Mouse (Mus musculus) lung, postnatal 14 days (tissue): ENCODE results near the gene Fsip1.
"Not testable (repeated sequence)": the region's sequence is repeated elsewhere in the genome, so short reads cannot be mapped to it uniquely, and the experiment has no call there.

ENCODE experiments used
- DNase-seq: peaks from one replicate; pipeline ENCODE4 v3.0.0; 2021

The Fsip1 gene

DNA sequence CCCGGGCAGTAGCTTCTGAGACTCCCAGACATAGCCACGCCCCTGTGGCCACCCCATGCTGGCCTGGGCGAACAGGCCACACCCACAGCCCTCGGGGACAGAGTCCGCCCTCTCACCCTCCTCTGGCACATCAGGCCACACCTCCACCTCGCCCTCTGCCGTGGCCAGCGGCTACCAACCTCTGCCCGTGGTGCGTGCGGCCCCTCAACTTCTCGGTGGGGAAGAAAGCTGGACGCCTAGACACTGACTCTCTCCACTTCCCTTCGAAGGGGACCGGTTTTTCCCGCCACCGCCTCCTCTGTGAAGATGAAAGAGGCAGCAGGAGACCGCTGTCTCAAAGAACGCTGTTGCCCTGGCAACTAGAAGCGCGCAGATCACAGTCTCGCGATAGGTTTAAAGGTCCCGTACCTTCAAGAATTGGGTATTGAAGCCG lies at the start of gene Fsip1:
Gene Fsip1 (minus strand): TSS at position 346 of the 433 bp plus-strand sequence.
- DNase-seq, result peak; percentile 71

DNA sequence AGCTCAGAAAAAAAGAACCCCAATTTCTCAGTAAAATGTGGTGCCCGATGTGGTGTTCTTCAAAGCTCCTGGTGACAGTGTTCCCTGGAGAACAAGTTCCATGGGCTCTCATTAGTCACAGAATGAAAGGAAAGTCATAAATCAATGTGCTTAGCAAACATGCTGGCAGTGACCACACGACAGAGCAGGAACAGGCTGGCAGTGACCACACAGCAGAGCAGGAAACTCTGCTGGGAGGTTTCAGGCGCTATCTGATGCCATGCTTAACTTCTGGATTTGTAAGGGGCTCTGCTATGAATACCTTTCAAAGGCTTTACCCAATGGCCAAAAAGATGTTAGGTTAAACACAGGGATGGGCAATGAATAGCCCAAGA lies 49.7 kb upstream of the Fsip1 start:
- no peak for DNase-seq

DNA sequence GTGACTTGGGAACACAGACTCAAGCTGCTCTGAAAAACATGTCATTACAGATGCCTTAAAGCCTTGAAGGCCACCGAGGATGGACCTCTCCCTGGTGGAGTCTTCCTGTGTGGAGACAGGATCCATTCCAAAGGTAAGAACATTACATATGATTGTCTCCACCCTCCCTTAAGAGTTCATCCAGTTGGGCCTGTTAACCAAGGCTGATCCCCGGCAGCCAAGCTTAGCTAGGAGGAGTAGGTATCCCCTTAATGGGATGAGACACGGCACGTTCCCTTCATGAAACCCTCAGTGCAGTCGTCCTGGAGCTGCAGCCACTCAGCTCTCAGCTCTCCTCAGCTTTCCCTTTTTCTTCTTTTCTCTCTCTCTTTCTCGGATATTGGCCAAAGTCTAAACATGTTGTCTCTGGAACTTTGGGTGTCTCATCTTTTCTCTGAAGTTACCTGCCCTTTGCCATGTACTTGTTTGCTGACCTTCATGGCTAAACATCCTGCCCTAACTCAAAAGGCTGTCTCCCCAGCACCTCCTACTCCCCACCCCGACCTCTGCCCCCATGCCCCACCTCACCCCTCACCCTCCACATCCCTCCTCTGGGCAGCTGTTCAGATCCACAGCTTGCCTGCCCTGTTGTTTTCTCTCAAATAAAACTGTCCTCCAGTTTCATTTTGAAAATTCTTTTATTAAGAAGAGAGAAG lies 49.2 kb upstream of the Fsip1 start:
- no peak for DNase-seq

DNA sequence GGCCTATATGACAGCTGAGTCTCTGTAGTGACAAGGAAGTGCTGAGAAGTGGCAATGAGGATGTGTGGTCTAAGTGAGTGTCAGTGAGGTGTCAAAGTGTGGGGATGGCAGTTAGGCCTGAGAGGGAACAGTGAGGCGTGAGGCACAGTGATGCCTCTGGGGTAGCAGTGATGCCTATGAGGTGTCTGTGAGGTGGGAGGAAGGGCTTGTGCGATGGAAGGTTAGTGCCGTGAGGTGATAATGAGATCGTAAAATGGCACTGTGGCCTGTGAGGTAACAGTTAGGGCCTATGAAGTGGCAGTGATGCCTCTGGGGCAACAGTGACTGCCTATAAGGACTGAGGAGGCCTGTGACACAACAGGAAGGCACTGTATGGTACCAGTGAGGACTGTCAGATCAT lies 46.7 kb upstream of the Fsip1 start:
- DNase-seq, result no peak

DNA sequence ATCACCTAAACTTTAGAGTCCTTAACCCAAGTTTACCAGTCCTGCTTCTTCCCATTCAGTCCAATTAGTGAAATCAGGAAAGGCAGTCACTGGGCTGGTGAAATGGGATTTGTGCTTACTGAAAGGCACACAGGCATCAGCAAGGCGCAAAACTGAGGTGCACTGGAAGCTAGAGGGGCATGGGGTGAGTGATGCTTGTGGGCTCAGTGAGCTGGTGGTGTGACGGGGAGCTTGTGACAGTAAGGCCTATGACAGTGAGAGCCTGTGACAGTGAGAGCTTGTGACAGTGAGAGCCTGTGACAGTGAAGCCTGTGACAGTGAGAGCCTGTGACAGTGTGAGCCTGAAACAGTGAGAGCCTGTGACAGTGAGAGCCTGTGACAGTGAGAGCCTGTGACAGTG lies 44.9 kb upstream of the Fsip1 start:
- no peak for DNase-seq

DNA sequence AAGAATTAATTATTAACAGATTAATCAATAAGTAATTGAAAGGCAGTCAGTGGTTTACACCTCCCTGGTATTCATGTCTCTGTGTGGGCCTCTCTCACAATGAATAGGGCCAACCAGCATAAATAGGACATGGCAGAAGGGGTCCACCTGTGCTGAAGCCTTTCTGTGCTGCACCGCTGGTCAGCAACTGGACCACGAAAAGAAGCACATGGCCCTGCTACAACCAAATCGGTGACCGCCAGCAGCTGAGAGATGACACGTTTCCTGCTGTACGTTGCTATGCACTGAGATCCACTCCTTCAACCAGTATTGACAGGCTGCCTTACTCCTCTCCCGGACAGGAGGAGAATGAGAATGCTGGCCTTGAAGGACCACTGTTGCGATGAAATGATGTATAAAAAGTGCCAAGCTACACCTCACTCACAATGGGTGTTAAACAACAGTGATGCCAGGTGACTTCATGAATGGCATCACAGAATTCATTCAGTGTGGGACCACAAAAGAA lies 44.3 kb upstream of the Fsip1 start:
- no peak for DNase-seq

DNA sequence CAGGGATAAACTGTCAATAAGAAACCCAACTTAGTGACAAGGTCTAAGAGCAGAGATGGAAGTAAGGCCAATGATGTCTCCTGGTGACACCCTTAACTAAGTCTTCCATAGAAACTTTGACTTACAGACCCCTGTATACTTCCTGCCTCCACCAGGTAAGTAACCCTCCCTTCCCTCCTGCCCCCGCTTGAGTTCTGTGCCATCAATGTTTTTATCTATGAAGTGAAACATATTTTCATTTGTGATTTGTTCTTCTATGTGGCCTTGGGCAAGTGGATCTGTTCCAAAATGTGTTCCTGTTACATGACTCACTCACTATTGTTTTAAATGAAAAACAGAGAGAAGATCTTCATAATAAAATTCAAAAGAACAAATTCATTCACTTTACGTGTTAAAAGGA lies 43.2 kb upstream of the Fsip1 start:
- DNase-seq, result no peak

DNA sequence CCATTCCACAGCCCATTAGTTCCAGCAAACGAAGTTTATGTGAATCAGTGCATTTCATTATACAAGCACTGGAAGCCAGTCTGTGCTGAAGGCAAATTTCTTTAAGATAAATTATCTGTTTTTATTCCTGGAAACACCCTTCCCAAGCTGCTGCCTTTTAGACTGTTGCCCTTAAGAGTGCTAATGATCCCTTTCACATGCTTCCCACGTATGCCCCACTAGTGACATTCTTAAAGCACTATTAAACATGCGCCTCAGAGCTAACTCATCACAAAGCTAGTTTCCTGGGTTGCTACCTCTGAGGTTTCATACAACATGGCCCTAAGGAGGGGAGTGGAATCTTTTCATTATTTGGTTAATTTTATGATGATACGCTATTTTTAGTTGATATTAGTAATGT lies 41.8 kb upstream of the Fsip1 start:
- DNase-seq, result no peak

DNA sequence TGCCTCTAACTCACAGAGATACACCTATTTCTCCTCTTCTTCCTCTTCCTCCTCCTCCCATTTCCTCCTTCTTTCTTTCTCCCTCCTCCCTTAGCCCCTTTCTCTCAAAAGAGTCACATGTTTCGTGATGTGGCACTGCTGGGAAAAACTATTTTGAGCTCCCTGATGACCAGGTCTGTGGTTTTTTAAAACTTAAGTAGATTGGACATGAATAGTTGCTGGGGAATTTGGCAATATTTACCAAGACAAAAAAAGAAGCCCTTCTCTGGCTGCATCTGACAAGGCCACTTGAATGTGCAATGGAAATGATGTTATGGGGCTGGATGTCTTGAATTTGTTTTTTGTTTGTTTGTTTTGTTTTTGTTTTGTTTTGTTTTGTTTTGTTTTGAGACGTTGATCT lies 41.2 kb upstream of the Fsip1 start:
- DNase-seq, result no peak

DNA sequence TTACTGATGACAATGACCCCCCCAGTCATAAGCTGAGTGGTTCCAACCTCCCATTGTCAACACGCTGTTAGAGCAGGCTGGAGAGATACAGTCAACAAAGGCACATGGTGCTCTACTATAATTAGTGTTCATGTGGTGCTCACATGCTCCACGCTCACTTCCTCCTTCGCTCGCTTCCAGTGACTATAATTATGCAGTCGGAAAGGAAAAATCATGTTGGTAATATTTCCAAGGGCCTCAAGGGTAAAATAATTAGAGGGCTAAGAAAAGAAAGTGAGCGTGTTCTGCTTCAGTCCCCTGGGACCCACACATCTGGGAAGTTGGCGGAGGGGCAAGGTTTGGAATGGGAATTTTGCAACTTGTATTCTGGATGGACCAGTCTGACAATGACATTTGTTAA lies 38.7 kb upstream of the Fsip1 start:
- DNase-seq, result no peak

DNA sequence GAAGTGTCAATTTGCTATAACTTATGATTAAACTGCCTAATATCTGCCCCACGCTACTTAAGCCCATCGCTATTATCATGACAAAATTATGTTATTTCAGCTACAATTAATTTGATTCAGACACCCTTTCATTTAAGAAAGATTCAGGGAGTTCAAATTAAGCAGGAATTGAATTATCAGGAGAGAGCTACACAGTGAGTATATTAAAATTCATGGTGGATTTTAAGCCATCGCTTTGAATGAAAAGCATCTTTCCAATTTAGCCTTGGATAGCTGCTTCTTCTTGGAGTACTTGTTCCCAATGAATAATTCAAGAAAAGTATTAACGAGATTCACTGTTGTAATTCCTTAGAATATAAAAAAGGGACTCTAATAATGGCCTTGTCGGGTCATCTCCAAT lies 36.8 kb upstream of the Fsip1 start:
- DNase-seq, result no peak

DNA sequence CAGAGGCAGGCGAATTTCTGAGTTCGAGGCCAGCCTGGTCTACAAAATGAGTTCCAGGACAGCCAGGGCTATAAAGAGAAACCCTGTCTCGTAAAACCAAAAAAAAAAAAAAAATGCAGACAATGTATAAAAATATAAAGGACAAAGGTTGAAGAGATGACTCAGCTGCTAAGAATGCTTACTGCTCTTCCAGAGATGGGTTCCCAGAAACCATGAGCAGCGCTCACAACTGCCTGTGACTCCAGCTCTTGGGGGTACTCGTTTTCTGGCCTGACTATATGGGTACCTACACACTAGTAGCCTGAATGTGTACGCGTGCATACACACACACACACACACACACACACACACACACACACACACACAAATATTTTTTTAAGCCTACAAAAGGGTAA lies 32.3 kb upstream of the Fsip1 start:
- not testable (repeated sequence) for DNase-seq

DNA sequence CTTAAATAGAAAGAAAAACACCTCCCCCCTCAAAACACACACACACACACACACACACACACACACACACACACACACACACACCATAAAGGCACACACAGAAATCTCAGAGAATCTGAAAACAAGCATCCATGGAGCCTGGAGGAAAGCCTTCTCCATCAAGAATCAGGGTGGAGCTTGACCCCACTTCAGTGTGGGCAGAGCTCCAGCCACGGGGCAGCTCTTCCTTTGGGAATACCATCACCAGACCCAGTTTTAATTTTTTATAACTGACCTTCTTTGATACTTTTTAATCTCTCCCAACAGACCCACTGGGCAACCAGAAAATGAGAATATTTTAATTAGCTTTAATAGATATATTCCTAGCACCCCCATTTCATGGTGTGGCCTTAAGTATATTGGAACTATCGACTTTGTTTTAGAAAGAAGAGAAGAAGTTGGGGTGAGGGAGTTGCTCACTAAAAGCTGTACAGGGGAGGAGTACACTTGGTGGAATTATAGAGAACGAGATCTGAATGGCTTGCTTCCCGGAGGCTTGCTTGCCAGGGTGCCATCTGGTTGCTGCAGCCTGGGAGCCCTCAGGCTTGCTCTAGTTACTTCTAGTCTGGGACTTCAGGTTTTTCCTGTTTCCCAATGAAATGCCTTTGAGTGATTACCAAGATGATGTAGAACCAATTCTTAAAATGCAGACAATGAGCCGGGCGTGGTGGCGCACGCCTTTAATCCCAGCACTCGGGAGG lies 31.7 kb upstream of the Fsip1 start:
- no peak for DNase-seq

DNA sequence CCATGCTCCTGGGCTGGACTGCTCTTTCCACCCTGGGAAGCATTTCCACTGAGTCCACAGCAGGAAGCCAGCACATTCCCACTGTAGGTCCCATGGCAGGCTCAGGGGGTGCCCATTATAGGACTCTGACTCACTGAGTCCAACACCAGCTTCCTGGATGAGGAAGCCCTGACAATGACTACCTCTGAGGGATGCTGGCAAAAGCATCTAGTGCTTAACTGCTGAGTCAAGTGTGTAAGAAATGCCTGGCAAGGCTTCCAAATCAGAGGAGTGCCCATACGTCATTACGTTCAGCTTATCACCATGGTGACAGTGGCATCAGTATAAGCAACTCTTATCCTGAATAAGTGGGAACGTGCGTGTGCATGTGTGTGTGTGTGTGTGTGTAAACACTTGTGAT lies 30.9 kb upstream of the Fsip1 start:
- no peak for DNase-seq

DNA sequence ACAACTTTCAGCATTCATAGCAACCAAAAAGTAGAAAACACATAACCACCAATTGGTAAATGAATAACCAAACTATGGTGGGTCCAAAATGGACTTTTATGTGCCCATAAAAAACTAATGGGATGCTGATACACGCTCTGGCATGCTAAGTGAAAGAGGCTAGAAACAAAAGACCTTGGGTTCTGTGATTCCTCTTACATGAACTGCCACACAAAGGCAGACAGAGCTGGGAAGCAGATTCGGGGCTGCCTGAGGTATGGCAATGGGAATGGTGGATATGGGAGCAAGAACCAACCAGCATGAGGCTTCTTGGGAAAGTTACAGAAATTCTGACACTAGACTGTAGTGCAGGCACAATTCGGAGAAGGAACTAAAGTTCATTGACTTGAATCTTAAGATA lies 25.7 kb upstream of the Fsip1 start:
- no peak for DNase-seq

DNA sequence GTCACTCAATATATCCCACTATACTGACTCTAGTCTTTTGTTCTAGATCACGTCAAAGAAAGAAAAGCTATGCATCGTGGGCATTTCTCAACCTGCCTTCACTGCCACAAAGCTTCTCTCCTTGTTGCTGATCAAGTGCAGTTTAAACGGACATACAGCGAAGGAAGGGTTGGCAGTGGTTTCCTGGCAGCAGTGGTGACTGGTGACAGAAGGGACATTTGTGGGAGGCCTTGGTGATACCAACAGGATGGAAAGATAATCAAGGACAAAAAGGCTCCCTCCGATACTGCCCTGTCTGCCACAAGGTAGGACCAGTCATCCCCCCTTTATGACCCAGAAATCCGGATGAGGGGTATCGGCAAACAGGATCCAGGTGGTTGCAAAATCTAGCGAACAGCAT lies 21.5 kb upstream of the Fsip1 start:
- no peak for DNase-seq

DNA sequence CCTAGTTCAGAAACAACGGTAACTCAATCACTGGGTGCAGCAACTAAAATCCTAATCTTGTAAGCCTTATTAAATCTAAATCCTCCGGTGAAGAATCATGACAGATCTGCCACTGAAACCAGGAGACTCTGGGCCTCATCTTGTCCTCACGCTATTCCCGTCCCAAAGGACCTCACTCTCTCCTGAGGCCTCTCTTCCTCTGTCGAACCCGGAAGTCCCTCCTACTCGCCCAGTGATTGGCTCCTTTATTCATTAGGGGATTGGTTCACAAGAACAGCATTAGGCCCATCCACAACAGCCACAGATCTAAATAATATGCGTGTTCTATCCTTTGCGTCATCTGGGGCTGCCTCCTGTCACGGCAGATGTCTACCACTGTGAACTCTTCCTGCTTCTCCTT lies 14.8 kb upstream of the Fsip1 start:
- no peak for DNase-seq

DNA sequence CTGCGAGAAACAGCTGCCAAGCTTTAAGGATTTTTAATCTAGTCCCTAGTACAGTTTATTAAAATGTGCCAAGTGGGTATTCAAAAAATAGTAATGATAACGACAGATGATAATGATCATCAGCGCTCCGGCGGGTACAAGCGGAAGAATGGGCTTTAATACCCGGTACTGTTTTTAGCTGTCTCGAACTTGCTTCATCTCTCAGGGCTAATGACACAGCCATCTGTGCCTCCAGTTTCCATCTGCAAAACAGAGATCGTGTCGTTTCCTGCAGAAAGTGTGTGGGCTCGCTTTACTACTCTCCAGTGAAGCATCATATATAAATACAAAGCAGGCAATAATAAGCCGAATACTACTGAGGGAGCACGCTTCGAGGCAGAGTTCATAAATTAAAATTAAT lies 13.4 kb upstream of the Fsip1 start:
- DNase-seq, result no peak

DNA sequence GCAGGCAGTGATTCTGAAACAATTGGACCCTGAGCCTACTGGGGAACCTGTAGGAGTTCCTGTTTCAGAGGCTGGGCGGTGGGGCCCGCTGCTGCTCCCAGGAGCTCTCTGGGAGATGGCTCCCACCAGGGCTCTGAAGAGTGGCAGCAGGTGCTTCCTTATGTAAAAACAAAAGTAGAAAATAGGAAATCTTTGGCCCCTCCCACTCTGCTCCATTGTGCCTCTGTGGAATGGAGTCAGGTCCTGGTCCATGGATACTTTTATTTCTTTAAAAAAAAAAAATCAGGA lies 7.1 kb upstream of the Fsip1 start:
- DNase-seq, result no peak

DNA sequence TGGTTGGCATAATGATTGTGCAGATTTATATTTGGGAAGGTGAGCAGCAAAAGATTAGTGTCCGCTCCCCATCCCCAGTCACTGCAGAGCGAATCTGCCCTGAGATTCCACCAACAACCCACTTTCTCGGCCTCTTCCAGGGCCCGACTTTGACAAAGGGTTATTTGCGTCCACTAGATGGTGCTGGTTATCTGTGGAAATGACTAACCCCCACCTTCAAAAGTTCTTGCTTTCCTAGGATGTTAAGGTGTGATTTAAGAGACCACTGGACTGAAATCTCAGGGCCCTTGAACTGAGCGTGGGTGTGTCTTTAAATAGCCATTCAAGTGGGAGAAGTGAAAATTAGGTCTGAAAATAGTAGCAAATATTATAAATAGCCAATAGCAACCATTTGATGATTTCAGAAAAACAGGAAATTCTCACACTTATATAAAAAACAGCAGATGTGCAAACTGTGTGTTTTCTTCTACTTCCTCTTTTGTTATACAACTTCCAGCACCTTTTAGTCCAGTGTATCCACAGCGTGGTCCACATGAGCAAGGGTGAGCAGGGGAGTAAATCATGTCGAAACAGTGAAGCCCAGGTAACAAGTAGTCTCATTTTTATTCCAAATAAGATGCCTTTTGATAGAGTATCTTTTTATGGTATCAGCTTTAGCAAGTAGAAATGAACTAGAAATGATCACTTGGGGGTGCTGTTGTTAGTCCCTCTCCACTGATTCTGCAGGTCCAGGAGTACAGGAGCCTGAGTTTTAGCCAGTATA lies 6.6 kb upstream of the Fsip1 start:
- peak; percentile 64 for DNase-seq

DNA sequence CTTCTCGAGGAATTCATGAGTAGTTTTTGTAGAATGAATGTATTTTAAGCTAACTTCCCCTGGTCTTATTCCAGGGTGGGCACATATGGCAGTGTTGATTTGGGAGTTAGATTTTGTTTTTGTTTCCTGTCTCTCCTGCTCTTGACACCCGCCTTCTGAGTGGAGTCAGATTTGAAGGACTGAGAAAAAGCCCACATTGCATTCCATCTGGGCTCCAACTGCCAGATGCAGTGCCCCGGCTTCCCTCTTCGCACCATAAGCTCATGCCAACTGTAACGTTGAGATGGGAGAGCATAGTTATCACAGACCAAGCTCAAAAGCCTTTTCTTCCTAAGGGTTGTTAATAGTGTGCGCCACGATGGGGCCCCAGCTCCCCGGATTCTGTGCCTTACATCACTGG lies 5.9 kb upstream of the Fsip1 start:
- DNase-seq, result no peak

DNA sequence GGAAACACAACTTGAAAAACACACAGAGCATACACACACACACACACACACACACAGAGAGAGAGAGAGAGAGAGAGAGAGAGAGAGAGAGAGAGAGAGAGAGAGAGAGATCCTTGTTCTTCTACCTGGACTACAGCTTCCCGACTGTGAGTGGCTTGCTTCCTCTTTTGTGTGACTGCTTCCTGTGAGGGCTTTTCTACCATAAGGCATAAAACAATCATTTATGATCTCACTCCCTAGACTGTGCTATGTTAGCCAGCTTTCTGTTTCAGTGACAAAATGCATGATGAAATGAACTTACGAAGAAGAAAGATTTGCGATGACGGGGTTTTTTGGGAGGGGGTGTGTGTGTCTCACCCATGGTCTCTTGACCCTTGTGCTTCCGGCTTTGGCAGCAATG lies 3.0 kb upstream of the Fsip1 start:
- no peak for DNase-seq

DNA sequence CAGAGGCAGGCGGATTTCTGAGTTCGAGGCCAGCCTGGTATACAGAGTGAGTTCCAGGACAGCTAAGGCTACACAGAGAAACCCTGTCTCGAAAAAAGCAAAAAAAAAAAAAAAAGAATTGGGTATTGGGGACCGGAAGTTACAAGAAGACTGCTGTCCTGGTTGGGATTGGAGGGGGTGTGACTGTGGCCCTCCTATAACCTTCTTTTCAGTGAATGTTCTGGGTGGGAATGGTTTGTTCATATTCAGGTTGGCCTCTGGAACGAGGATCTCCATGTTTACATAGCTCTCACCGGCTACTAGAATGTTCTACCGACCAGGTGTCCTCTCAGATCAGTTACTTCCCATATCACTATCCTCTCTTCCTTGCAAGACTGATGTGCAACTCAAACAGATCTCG lies 328 bp upstream of the Fsip1 start:
- no peak for DNase-seq

DNA sequence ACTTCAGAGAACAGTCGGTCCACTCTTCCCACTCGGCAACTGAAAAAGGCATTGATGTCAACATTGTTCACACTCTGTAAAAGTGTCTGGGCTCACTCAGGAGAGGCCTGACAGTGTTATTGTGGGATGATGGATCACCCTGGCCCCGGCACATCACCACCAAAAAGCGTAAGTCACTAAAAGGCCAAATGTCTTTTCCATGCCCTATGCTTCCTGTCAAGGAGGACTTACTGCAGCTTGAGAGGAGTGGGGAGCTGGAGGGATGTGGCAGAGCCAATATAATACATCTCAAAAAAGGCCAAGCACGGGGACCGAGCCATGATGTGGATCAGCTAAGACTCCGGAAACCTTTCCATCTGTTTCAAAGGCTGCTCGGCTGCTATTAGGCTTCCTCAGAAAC lies 2.2 kb downstream of the Fsip1 start:
- DNase-seq, result no peak
